10 mouse cellular contexts compared by ENCODE assay signal in genomic region chr15:54677660-54678059, GRCm38 (mm10).
DNase-seq lines count a peak whose midpoint lies in the region; ATAC-seq and TF ChIP-seq lines count a peak whose summit lies in the region.
"Had no signal": no experiment of that assay in that cellular context is flagged by ENCODE, and none has a peak within 500 bp of the region (broad histone marks: within the 10 kb centered on the region; RNA-seq: fewer than 3 reads in every experiment).

No protein-coding gene starts in this region.

- no peaks in the 10 kb centered on the region for H3K9me3 ChIP-seq in kidney, embryonic 15.5 days (replicated peaks)
- H3K9me3 ChIP-seq in MEL (replicated peaks; ENCODE audit: insufficient read depth, low read length): no peaks in the 10 kb centered on the region
- H3K9me3 ChIP-seq in limb, embryonic 10.5 days (replicated peaks): no peaks in the 10 kb centered on the region
- H3K9me3 ChIP-seq in intestine, embryonic 15.5 days: no peaks in the 10 kb centered on the region
- H3K9me3 ChIP-seq: heart, embryonic 15.5 days; limb, embryonic 15.5 days had no signal

- peak; percentile 8; the same call in 1 of the 2 replicates for TF ChIP-seq RAD21 in MEL (IDR thresholded peaks at IDR 0.05; ENCODE audit: low read depth, low read length)

- no peak overlapping the region for H3K4me2 ChIP-seq in kidney, embryonic 15.5 days
- no peak overlapping the region for H3K4me2 ChIP-seq in intestine, embryonic 15.5 days (replicated peaks)
- H3K4me2 ChIP-seq: heart, embryonic 15.5 days; limb, embryonic 15.5 days had no signal

- 75% methylated on average over 8 of the region's 8 CpGs for WGBS in kidney, embryonic 15.5 days
- WGBS in limb, embryonic 10.5 days: 71% methylated on average over 8 of the region's 8 CpGs
- WGBS in intestine, embryonic 15.5 days: 71% methylated on average over 8 of the region's 8 CpGs

- no peak overlapping the region for H3K4me3 ChIP-seq in kidney, embryonic 15.5 days (replicated peaks)
- H3K4me3 ChIP-seq in MEL (ENCODE audit: control insufficient read depth in 1 of 2, insufficient read depth in 1 of 2, low read depth in 2 of 2, low read length in 2 of 2): no peak overlapping the region
- no peak overlapping the region for H3K4me3 ChIP-seq in limb, embryonic 10.5 days
- no peak overlapping the region for H3K4me3 ChIP-seq in intestine, embryonic 15.5 days (replicated peaks)
- H3K4me3 ChIP-seq: heart, embryonic 15.5 days; limb, embryonic 15.5 days had no signal

- peak; percentile 38 to 64 (median 47) for TF ChIP-seq CTCF in MEL (IDR thresholded peaks at IDR 0.05 in 2 of 3, conservative IDR thresholded peaks at IDR 0.05 in 1 of 3; ENCODE audit: control insufficient read depth in 1 of 3, insufficient read depth in 1 of 3, low read depth in 2 of 3, low read length in 3 of 3, poor library complexity in 1 of 3, severe bottlenecking in 1 of 3)

- no peak for TF ChIP-seq EP300 in MEL (IDR thresholded peaks at IDR 0.05; ENCODE audit: low read depth in 1 of 2, low read length in 2 of 2)

- no peak overlapping the region for H3K9ac ChIP-seq in kidney, embryonic 15.5 days
- H3K9ac ChIP-seq in MEL (ENCODE audit: control insufficient read depth, low read depth, low read length, poor library complexity, severe bottlenecking): no peak overlapping the region
- H3K9ac ChIP-seq in intestine, embryonic 15.5 days: no peak overlapping the region
- H3K9ac ChIP-seq: heart, embryonic 15.5 days; limb, embryonic 15.5 days had no signal

- H3K36me3 ChIP-seq in kidney, embryonic 15.5 days: no peaks in the 10 kb centered on the region
- no peaks in the 10 kb centered on the region for H3K36me3 ChIP-seq in MEL (ENCODE audit: control insufficient read depth in 1 of 2, insufficient read depth in 2 of 2, low read length in 2 of 2)
- H3K36me3 ChIP-seq in limb, embryonic 10.5 days: no peaks in the 10 kb centered on the region
- no peaks in the 10 kb centered on the region for H3K36me3 ChIP-seq in intestine, embryonic 15.5 days
- H3K36me3 ChIP-seq: heart, embryonic 15.5 days; limb, embryonic 15.5 days had no signal

- H3K27me3 ChIP-seq in kidney, embryonic 15.5 days: no peaks in the 10 kb centered on the region
- H3K27me3 ChIP-seq in MEL (ENCODE audit: control insufficient read depth in 1 of 2, insufficient read depth in 2 of 2, low read length in 2 of 2): no peaks in the 10 kb centered on the region
- no peaks in the 10 kb centered on the region for H3K27me3 ChIP-seq in limb, embryonic 10.5 days (ENCODE audit: low read depth, poor library complexity, severe bottlenecking)
- no peaks in the 10 kb centered on the region for H3K27me3 ChIP-seq in intestine, embryonic 15.5 days (replicated peaks)
- H3K27me3 ChIP-seq: heart, embryonic 15.5 days; limb, embryonic 15.5 days had no signal

- no peak for ATAC-seq in kidney, embryonic 15.5 days (replicated peaks; ENCODE audit: low FRiP score)
- no peak for ATAC-seq in intestine, embryonic 15.5 days

- H3K27ac ChIP-seq in kidney, embryonic 15.5 days: no peak overlapping the region
- H3K27ac ChIP-seq in MEL (ENCODE audit: control insufficient read depth, low read depth, low read length): no peak overlapping the region
- H3K27ac ChIP-seq in limb, embryonic 10.5 days: no peak overlapping the region
- no peak overlapping the region for H3K27ac ChIP-seq in intestine, embryonic 15.5 days
- H3K27ac ChIP-seq: heart, embryonic 15.5 days; limb, embryonic 15.5 days had no signal

- no peaks in the 10 kb centered on the region for H3K4me1 ChIP-seq in kidney, embryonic 15.5 days
- no peaks in the 10 kb centered on the region for H3K4me1 ChIP-seq in MEL (ENCODE audit: control insufficient read depth in 1 of 2, insufficient read depth in 2 of 2, low read length in 2 of 2)
- no peaks in the 10 kb centered on the region for H3K4me1 ChIP-seq in limb, embryonic 10.5 days
- no peaks in the 10 kb centered on the region for H3K4me1 ChIP-seq in intestine, embryonic 15.5 days (replicated peaks)
- H3K4me1 ChIP-seq: heart, embryonic 15.5 days; limb, embryonic 15.5 days had no signal

- H3K79me2 ChIP-seq in MEL (ENCODE audit: control insufficient read depth, insufficient read depth, low read length, poor library complexity): no peaks in the 10 kb centered on the region

- peak; percentile 11 for DNase-seq in kidney, adult 18-20 months
- DNase-seq in MEL (ENCODE audit: low read depth, low spot score): peak; percentile 16
- DNase-seq in embryo, embryonic 9.5 days (ENCODE audit: extremely low spot score): peak; percentile 5
- peak; percentile 44 for DNase-seq in limb, embryonic 10.5 days (ENCODE audit: low spot score)
- peak; percentile 9 to 19 for DNase-seq in urinary bladder, postnatal 36 days (ENCODE audit: low spot score in 2 of 2)
- no peak for DNase-seq in spleen, postnatal 10 days (ENCODE audit: low spot score in 2 of 2)

- no peak for TF ChIP-seq POLR2A in MEL (IDR thresholded peaks at IDR 0.05; ENCODE audit: control insufficient read depth in 1 of 2, insufficient read depth in 1 of 2, low read depth in 1 of 2, low read length in 2 of 2, poor library complexity in 1 of 2)

TF ChIP-seq in MEL, 35 proteins besides CTCF, POLR2A, EP300 and RAD21:
- no peak for TF ChIP-seq SIN3A (IDR thresholded peaks at IDR 0.05; ENCODE audit: low read length)
- no peak for TF ChIP-seq MEF2A (IDR thresholded peaks at IDR 0.05; ENCODE audit: extremely low read depth, insufficient replicate concordance, low read depth, low read length, poor library complexity, severe bottlenecking)
- TF ChIP-seq TCF12 (IDR thresholded peaks at IDR 0.05; ENCODE audit: low read depth, low read length): no peak
- no peak for TF ChIP-seq ELF1 (IDR thresholded peaks at IDR 0.05; ENCODE audit: low read depth, low read length)
- peak; percentile 17; the same call in 1 of the 2 replicates for TF ChIP-seq SMC3 (IDR thresholded peaks at IDR 0.05; ENCODE audit: low read depth, low read length)
- TF ChIP-seq KAT2A (conservative IDR thresholded peaks at IDR 0.05; ENCODE audit: low read depth, low read length): no peak

Comparison
In these comparisons a context has a peak if more than half of its experiments do, and no peak if none do; other contexts are left out.
1. DNase-seq: peak in kidney, adult 18-20 months (single experiment), MEL (single experiment), embryo, embryonic 9.5 days (single experiment), limb, embryonic 10.5 days (single experiment) and urinary bladder, postnatal 36 days (2 of 2); none in spleen, postnatal 10 days (0 of 2).